Mouse (Mus musculus): ENCODE data around the gene Mindy4b-ps. TPM values are rescaled to one million over a fixed set of nuclear protein-coding genes. Genes with fewer than 3 reads are reported as not detected.

Mindy4b-ps gene
- polyA plus RNA-seq, 1 experiment from 2014 or later, result not detected

DNA sequence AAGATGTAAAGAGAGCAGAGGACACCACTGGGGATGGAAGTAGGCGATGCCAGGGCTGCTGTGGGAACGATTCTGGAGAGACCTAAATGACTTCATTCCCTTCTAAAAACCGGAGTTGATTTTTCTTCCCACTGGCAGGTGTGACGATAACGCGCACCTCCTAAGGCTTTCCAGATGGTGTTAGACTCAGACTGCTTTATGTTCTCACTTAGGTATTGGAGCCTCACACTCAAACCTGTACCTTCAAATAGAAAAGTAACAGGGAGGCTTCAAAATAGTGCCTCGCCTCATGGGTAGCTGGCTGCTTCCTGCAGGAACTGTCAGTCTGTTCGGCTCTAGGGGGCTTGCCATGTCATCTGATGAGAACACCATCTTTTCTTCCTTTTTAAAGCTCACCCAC, 23.9 kb downstream of the Mindy4b-ps start:
- Histone ChIP-seq H3K27ac (ENCODE audit: low read depth, low read length) (no peak overlapping the region), H3K27me3 (ENCODE audit: control insufficient read depth, insufficient read depth, low read length) (no peaks in the 10 kb centered on the region), H3K9me3 (ENCODE audit: control insufficient read depth, low read length) (no peaks in the 10 kb centered on the region), H3K4me3 (ENCODE audit: low read length) (no peak overlapping the region), H3K36me3 (ENCODE audit: control insufficient read depth, insufficient read depth, low read length) (no peaks in the 10 kb centered on the region), H3K4me1 (ENCODE audit: control insufficient read depth, insufficient read depth, low read length) (no peaks in the 10 kb centered on the region), H3K9ac (ENCODE audit: low read depth, low read length) (no peak overlapping the region), H3K4me2 (replicated peaks; ENCODE audit: low read depth, low read length) (no peak overlapping the region)
- 83% methylated on average over 8 of the region's 8 CpGs for WGBS
- no peak for ATAC-seq (ENCODE audit: low FRiP score, low TSS enrichment)

GRCm38 (mm10) chr3:58789473-58789872, 32.6 kb downstream of the Mindy4b-ps start:
- WGBS, result 81% methylated on average over 7 of the region's 7 CpGs
- no peak for ATAC-seq (ENCODE audit: low FRiP score, low TSS enrichment)
- Histone ChIP-seq H3K4me2 (replicated peaks; ENCODE audit: low read depth, low read length) (no peak overlapping the region), H3K9me3 (ENCODE audit: control insufficient read depth, low read length) (no peaks in the 10 kb centered on the region), H3K4me1 (ENCODE audit: control insufficient read depth, insufficient read depth, low read length) (no peaks in the 10 kb centered on the region), H3K9ac (ENCODE audit: low read depth, low read length) (no peak overlapping the region), H3K36me3 (ENCODE audit: control insufficient read depth, insufficient read depth, low read length) (no peaks in the 10 kb centered on the region), H3K27me3 (ENCODE audit: control insufficient read depth, insufficient read depth, low read length) (no peaks in the 10 kb centered on the region), H3K4me3 (ENCODE audit: low read length) (no peak overlapping the region), H3K27ac (ENCODE audit: low read depth, low read length) (no peak overlapping the region)

DNA sequence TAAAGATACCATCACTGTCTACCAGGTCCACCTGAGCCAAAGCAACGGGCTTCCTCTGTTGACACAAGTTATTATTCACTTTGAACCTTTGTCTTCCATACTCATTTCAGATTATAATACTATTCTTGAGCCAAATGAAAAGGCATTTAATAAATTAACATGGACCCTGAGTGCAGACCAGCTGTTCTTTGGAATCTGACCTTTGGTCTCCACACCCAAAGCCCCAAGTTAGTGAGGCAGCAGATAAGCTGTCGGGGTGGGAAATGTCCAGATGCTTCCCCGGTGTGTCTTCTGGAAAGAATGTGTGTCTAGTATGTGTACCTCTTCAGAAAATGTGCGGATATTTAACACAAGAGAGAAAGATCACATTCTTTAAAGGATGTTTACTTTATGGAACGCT, 33.1 kb downstream of the Mindy4b-ps start:
- no peak for ATAC-seq (ENCODE audit: low FRiP score, low TSS enrichment)
- Histone ChIP-seq H3K4me3 (ENCODE audit: low read length) (no peak overlapping the region), H3K9me3 (ENCODE audit: control insufficient read depth, low read length) (no peaks in the 10 kb centered on the region), H3K4me1 (ENCODE audit: control insufficient read depth, insufficient read depth, low read length) (no peaks in the 10 kb centered on the region), H3K36me3 (ENCODE audit: control insufficient read depth, insufficient read depth, low read length) (no peaks in the 10 kb centered on the region), H3K9ac (ENCODE audit: low read depth, low read length) (no peak overlapping the region), H3K27me3 (ENCODE audit: control insufficient read depth, insufficient read depth, low read length) (no peaks in the 10 kb centered on the region), H3K27ac (ENCODE audit: low read depth, low read length) (no peak overlapping the region), H3K4me2 (replicated peaks; ENCODE audit: low read depth, low read length) (no peak overlapping the region)
- WGBS, result 75% methylated on average over 5 of the region's 5 CpGs

DNA sequence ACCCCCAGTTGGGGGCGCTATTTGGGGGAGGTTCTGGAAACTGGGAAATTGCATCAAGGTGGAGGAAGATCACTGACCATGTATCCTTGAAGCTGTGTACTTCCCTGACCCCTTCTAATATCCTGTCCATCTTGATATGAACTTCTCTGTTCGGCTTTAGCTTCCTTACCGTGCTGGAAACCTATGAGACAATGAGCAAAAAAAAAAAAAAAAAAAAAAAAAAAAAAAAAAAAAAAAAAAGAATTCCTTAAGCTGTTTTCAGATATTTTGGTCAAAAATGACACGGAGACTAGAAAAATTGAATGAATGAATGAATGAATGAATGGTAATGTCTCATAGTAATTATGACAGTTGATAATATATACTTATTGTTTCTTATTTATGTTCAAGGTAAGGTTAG, 35.6 kb downstream of the Mindy4b-ps start:
- ATAC-seq (ENCODE audit: low FRiP score, low TSS enrichment), result no peak
- H3K36me3 ChIP-seq (ENCODE audit: control insufficient read depth, insufficient read depth, low read length), result no peaks in the 10 kb centered on the region

DNA sequence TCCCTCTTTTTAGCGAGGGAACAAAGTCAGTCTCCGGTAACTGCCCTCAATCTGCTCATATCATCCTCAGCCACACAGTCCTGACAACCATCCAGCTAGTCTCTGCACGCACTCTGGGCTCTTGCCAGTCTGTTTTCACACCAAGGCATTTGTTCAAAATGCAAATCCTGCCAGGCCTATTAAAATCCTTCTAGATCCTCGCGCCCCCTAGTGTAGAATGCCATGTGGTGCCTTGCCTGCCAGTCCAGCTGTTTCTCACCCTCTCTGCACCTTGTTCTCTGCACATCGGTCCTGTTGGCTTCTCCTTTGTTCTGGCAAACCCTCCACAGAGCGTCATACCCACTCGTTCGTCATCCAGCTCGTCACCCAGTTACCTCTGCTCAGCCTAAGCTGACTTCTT, 36.2 kb downstream of the Mindy4b-ps start:
- Histone ChIP-seq H3K9ac (ENCODE audit: low read depth, low read length) (no peak overlapping the region), H3K4me2 (replicated peaks; ENCODE audit: low read depth, low read length) (no peak overlapping the region), H3K4me1 (ENCODE audit: control insufficient read depth, insufficient read depth, low read length) (no peaks in the 10 kb centered on the region), H3K27ac (ENCODE audit: low read depth, low read length) (no peak overlapping the region), H3K27me3 (ENCODE audit: control insufficient read depth, insufficient read depth, low read length) (no peaks in the 10 kb centered on the region), H3K36me3 (ENCODE audit: control insufficient read depth, insufficient read depth, low read length) (no peaks in the 10 kb centered on the region), H3K4me3 (ENCODE audit: low read length) (no peak overlapping the region), H3K9me3 (ENCODE audit: control insufficient read depth, low read length) (no peaks in the 10 kb centered on the region)
- WGBS, result 21% methylated on average over 10 of the region's 10 CpGs
- ATAC-seq (ENCODE audit: low FRiP score, low TSS enrichment), result no peak

More for the DNA sequence above, 35.6 kb downstream of the Mindy4b-ps start:
- H3K9me3 ChIP-seq (ENCODE audit: control insufficient read depth, low read length), result no peaks in the 10 kb centered on the region
- no peaks in the 10 kb centered on the region for H3K4me1 ChIP-seq (ENCODE audit: control insufficient read depth, insufficient read depth, low read length)
- 74% methylated on average over 4 of the region's 4 CpGs for WGBS
- H3K4me3 ChIP-seq (ENCODE audit: low read length), result no peak overlapping the region
- no peaks in the 10 kb centered on the region for H3K27me3 ChIP-seq (ENCODE audit: control insufficient read depth, insufficient read depth, low read length)
- no peak overlapping the region for H3K27ac ChIP-seq (ENCODE audit: low read depth, low read length)
- H3K9ac ChIP-seq (ENCODE audit: low read depth, low read length), result no peak overlapping the region
- H3K4me2 ChIP-seq (replicated peaks; ENCODE audit: low read depth, low read length), result no peak overlapping the region

DNA sequence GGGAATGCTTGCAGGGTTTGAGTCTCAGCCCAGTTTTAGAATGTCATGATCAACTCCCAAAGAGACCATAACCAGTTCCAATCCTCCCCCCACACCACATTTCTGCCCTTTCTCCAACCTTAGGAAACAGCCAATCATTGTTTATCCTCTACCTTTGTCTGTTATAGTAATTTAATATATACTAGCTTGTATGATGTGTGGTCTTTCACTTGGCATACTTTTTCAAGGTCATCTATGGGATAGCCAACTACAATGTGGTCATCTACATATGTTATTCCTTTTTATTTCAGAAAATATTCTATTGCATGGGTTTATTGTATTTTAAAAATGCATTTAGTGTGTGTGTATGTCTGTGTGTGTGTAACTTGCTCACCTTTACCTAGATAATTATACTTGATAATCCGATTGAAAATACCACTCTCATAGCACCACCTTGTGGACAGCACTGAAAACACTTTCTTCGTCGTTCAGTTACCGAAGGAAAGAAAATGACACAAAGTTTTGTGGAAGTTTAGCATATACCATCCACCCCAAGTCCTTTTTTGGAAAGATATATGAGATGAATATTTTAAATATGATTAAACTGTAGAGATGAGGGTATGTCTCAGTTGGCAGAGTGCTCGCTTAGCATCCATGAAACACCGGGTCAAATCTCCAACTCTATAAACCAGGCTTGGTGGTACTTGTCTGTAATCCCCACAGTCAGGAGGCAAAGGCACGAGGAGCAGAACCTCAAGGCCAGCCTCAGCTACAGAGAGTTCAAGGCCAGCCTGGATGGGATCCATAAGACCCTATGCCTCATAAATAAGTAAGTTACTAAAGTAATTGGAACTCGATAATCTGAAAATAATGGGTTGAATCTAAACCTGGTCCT, 37.7 kb downstream of the Mindy4b-ps start:
- peak; percentile 12; the same call in 1 of the 2 replicates for ATAC-seq (ENCODE audit: low FRiP score, low TSS enrichment)
- 32% methylated on average over 8 of the region's 8 CpGs for WGBS

GRCm38 (mm10) chr3:58783602-58784218, 38.4 kb downstream of the Mindy4b-ps start:
- no peak overlapping the region for H3K4me2 ChIP-seq (replicated peaks; ENCODE audit: low read depth, low read length)
- H3K27me3 ChIP-seq (ENCODE audit: control insufficient read depth, insufficient read depth, low read length), result no peaks in the 10 kb centered on the region
- no peak overlapping the region for H3K4me3 ChIP-seq (ENCODE audit: low read length)
- H3K36me3 ChIP-seq (ENCODE audit: control insufficient read depth, insufficient read depth, low read length), result no peaks in the 10 kb centered on the region
- H3K9ac ChIP-seq (ENCODE audit: low read depth, low read length), result no peak overlapping the region
- no peaks in the 10 kb centered on the region for H3K9me3 ChIP-seq (ENCODE audit: control insufficient read depth, low read length)
- H3K27ac ChIP-seq (ENCODE audit: low read depth, low read length), result no peak overlapping the region
- 54% methylated on average over 8 of the region's 8 CpGs for WGBS
- H3K4me1 ChIP-seq (ENCODE audit: control insufficient read depth, insufficient read depth, low read length), result no peaks in the 10 kb centered on the region
- ATAC-seq (ENCODE audit: low FRiP score, low TSS enrichment), result 0 out of 2 replicates have a peak, but pooled peaks have one; percentile 60

More for the DNA sequence above, 37.7 kb downstream of the Mindy4b-ps start:
- Histone ChIP-seq H3K4me3 (ENCODE audit: low read length) (no peak overlapping the region), H3K9me3 (ENCODE audit: control insufficient read depth, low read length) (no peaks in the 10 kb centered on the region), H3K27me3 (ENCODE audit: control insufficient read depth, insufficient read depth, low read length) (no peaks in the 10 kb centered on the region), H3K36me3 (ENCODE audit: control insufficient read depth, insufficient read depth, low read length) (no peaks in the 10 kb centered on the region), H3K27ac (ENCODE audit: low read depth, low read length) (no peak overlapping the region), H3K9ac (ENCODE audit: low read depth, low read length) (no peak overlapping the region), H3K4me1 (ENCODE audit: control insufficient read depth, insufficient read depth, low read length) (no peaks in the 10 kb centered on the region), H3K4me2 (replicated peaks; ENCODE audit: low read depth, low read length) (no peak overlapping the region)

GRCm38 (mm10) chr3:58756429-58756828, 65.7 kb downstream of the Mindy4b-ps start:
- no peaks in the 10 kb centered on the region for H3K36me3 ChIP-seq (ENCODE audit: control insufficient read depth, insufficient read depth, low read length)
- WGBS, result 54% methylated on average over 1 of the region's 1 CpGs
- H3K27me3 ChIP-seq (ENCODE audit: control insufficient read depth, insufficient read depth, low read length), result no peaks in the 10 kb centered on the region
- no peak for ATAC-seq (ENCODE audit: low FRiP score, low TSS enrichment)
- no peak overlapping the region for H3K27ac ChIP-seq (ENCODE audit: low read depth, low read length)
- no peaks in the 10 kb centered on the region for H3K9me3 ChIP-seq (ENCODE audit: control insufficient read depth, low read length)
- H3K4me2 ChIP-seq (replicated peaks; ENCODE audit: low read depth, low read length), result no peak overlapping the region
- H3K4me3 ChIP-seq (ENCODE audit: low read length), result no peak overlapping the region
- no peak overlapping the region for H3K9ac ChIP-seq (ENCODE audit: low read depth, low read length)
- no peaks in the 10 kb centered on the region for H3K4me1 ChIP-seq (ENCODE audit: control insufficient read depth, insufficient read depth, low read length)

DNA sequence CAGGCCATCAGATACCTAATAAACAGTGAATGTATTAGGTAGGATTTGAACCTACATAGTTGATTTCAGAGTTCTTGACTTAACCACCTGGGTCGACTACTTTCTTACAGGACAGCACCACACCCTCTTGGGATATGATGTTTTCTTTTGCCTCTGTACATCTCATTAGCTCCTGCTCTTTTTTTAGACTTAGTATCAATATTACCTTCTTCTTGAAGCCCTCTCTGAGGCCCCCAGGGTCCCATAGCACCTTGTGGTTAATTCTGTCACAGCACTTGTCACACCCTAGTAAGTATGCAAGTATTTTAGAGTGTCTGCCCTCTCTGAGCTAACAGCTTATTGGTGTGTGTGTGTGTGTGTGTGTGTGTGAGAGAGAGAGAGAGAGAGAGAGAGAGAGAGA, 66.3 kb downstream of the Mindy4b-ps start:
- no peaks in the 10 kb centered on the region for H3K27me3 ChIP-seq (ENCODE audit: control insufficient read depth, insufficient read depth, low read length)
- no peak overlapping the region for H3K4me2 ChIP-seq (replicated peaks; ENCODE audit: low read depth, low read length)
- H3K27ac ChIP-seq (ENCODE audit: low read depth, low read length), result no peak overlapping the region
- H3K4me3 ChIP-seq (ENCODE audit: low read length), result no peak overlapping the region
- no peaks in the 10 kb centered on the region for H3K36me3 ChIP-seq (ENCODE audit: control insufficient read depth, insufficient read depth, low read length)
- no peaks in the 10 kb centered on the region for H3K9me3 ChIP-seq (ENCODE audit: control insufficient read depth, low read length)
- no peak overlapping the region for H3K9ac ChIP-seq (ENCODE audit: low read depth, low read length)
- no peaks in the 10 kb centered on the region for H3K4me1 ChIP-seq (ENCODE audit: control insufficient read depth, insufficient read depth, low read length)
- ATAC-seq (ENCODE audit: low FRiP score, low TSS enrichment), result no peak
- 85% methylated on average over 1 of the region's 1 CpGs for WGBS

All from kidney, embryonic 14.5 days (tissue).